Mouse (Mus musculus): ENCODE results near the gene Celf5.

GRCm38 (mm10) chr10:81464405-81465264, 17.9 kb downstream of the Celf5 start:
- TF ChIP-seq CTCF (IDR thresholded peaks at IDR 0.05; ENCODE audit: extremely low read depth, insufficient read depth, low read length) (no peak), POLR2A (IDR thresholded peaks at IDR 0.05; ENCODE audit: extremely low read depth, insufficient read depth, low read length) (no peak)

All from cortical plate, adult 2 months (tissue).